Mouse (Mus musculus): ENCODE results near the gene Tubb5.

Tubb5 gene

DNA sequence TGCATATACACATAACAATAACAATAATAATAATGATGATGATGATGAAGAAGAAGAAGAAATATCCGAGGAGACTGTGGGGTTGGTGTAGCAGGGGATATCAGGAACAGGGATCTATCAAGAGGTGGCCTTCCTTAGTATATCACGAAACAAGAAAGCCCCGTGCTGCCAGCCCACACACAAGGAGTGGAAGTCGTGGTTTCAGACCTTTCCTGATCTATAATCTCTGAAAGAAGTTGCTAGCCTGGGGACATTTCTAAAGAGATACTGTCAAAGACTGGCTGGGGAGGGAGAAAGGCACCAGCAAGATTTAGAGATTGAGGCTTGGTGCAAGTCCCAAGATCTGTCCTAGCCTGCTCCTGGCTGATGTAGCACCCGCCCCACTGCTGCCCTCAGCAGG, 41.3 kb downstream of the Tubb5 start:
- DNase-seq (ENCODE audit: low spot score) = no peak

DNA sequence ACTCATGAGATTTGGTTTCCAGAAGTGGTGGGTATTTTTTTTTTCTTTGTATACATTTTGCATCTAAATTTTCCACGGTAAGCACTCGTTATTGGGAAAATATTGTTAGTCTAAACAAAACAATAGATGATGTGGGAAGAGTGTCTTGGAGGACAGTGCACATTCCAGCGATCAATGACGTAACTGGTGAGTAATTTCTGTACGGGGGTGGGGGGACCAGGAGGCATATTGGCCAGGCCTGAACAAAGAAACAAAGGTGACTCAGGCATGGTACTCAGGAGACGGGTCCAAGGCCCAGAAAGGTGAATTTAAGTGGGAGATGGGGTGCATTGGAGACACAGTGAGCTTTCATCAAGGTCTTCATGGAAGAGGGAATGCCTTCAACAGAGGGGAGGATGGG, 42.5 kb downstream of the Tubb5 start:
- DNase-seq (ENCODE audit: low spot score) = no peak

DNA sequence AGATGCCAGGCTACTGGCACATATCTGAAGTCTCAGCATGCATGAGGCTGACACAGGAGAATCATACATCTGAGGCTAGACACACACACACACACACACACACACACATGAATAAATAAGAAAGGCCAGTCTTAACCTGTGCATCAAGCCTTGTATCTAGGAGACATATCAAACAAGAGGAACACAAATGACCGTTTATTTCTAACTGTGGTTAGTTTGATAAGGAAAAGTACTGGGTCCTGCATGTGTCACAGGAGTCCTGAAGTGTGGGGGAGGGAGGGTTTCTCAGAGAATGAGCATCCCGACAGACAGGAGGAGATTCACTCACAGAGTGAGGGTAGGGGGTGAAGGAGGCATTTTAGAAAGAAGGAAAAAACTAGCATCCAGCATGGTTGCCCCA, 43.0 kb downstream of the Tubb5 start:
- no peak for DNase-seq (ENCODE audit: low spot score)

DNA sequence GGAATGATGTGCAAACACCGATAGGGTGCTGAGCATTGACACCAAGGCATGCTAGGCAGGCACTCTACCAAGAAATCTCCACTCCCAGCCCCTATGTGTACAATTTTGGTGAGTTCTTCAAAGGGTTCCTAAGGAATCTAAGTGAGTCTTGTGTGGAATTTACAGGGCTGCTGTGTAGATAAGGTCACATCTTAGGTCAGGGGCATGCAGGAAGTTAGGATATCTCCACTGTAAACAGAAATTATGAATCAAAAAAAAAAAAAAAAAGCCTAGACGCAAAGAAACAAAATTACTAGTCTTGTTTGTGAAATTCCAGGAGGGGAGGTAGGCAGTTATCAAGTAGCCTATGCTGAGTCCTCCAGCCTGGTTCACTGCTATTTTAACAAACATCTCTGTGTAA, 45.3 kb downstream of the Tubb5 start:
- DNase-seq (ENCODE audit: low spot score) = no peak

DNA sequence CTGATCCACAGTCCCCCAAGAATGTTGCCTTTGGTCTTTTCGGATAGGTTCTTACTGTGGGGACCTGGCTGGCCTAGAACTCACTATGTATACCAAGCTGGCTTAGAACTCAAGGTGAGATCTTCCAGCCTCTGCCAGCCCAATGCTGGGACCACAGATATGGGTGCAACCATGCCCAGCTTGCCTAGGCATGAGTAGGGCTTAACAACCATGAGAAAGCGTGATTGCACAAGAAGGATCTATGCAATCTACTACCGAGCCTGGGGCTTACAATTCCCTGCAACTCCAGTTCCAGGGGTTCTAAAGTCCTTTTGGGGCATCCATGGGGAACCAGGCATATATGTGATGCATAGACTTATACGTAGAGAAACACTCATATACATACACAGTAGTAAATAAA, 47.2 kb downstream of the Tubb5 start:
- no peak for DNase-seq (ENCODE audit: low spot score)

DNA sequence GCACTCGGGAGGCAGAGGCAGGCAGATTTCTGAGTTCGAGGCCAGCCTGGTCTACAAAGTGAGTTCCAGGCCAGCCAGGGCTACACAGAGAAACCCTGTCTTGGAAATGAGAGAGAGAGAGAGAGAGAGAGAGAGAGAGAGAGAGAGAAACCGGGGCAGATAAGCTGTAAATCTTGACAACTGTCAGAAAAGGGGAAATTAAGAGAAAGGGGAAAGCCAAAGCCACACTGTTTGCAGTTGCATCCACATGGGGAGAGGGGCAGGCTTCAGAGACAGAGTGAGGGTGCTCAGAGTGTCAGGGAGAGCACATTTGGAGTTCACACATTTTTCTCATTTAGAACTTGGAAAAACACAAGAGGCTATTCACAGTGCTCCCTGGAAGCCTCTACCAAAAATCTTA, 50.1 kb downstream of the Tubb5 start:
- no peak for DNase-seq (ENCODE audit: low spot score)

DNA sequence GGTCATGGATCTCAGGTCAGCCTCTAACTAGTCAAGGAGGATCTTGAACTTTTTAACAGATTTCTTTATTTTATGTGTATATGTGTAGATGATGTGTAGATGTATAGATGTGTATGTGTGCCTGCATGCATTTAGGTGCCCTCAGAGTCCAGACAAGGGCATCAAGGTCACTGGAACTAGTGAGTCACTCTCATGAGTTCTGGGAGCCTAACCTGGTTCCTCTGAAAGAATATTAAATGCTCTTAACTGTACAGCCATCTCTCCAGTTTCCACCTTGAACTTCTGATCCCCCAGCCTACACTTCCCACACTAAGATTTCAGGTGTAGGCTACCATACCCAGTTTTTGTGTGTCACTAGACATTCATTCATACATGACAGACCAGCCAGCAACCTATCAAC, 50.6 kb downstream of the Tubb5 start:
- DNase-seq (ENCODE audit: low spot score) = no peak

DNA sequence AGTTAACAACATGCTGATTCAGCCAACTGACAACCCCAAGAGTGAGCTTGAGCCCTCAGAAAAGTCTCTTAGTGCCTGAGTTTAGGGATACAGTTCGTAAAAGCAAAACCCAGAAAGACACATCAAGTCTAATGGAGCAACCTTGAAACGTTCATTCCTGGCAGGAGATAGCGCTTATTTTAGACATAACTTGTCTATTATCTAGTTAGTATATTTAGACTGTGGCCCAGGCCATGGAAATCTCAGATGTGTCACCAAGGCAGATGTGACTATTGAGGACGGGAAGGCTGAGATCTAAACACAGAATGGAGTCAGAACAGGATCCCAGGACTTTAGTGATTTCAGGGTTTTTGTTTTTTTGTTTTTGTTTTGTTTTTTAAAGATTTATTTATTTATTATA, 53.0 kb downstream of the Tubb5 start:
- DNase-seq (ENCODE audit: low spot score) = no peak

DNA sequence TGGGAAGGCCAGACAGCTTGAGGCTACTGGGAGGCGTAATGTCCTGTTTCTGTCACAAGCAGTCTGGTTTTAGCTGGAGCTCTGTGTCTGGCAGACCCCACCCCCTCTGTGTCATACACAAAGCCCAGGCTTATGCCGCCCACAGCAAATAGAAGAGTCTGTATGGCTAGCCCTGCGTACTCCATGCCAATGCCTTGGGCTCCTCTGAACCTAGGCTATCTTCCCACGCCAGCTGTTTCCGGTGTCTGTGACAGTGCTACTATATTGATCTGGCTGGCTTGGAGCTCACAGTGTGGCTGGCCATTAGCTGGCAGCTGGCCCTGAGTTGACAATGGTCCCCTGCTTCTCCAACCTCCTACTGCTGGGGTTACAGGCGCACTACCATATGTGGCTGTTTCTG, 54.2 kb downstream of the Tubb5 start:
- no peak for DNase-seq (ENCODE audit: low spot score)

Measured in spleen, adult 12 weeks (tissue).